Mouse (Mus musculus): ENCODE results near the gene Ulk4.

DNA sequence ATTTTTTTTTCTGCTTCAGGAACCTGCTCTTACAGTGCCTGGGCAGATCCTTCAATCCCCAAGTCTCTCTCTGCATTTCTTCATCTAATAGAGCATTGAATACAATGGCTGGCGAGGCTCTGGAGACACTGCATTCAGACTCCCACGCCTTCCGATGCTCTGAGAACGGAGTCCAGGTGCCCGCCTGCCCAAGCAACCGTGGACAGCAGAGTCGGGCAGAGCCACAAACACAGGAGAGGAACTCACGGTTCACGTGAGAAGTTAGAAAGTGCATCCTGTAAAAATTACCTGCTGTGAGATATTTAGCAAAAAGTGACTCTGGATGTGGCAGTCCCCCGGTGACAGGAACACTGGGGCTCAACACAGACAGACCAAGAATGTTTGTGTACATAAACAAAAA lies 59.3 kb downstream of the Ulk4 start:
- no peak for TF ChIP-seq POLR2A (IDR thresholded peaks at IDR 0.05; ENCODE audit: borderline replicate concordance, extremely low read depth, insufficient read depth, insufficient read length, poor library complexity, severe bottlenecking)
- no peak for TF ChIP-seq CTCF (IDR thresholded peaks at IDR 0.05; ENCODE audit: borderline replicate concordance, extremely low read depth, insufficient read depth, insufficient read length)
